Mouse (Mus musculus) limb, embryonic 10.5 days (tissue): Measurements from ENCODE around the gene Mtfmt. TPM values are rescaled to one million over a fixed set of nuclear protein-coding genes. Genes with fewer than 3 reads are reported as not detected.

Experiments used
- DNase-seq: peaks from one replicate; pipeline ENCODE4 v3.0.0-alpha.2; 2017; ENCODE audit warnings: low spot score
- H3K27ac ChIP-seq: fragments of 300-500 bp; sonication (generic); 2 replicates; pipeline ENCODE4 v1.5.1; 2016; ENCODE audit warnings: mild to moderate bottlenecking
- H3K27me3 ChIP-seq: fragments of 300-500 bp; sonication (generic); 2 replicates; pipeline ENCODE4 v1.6.1; 2016; ENCODE audit warnings: low read depth, mild to moderate bottlenecking; ENCODE audit not compliant: poor library complexity, severe bottlenecking
- H3K36me3 ChIP-seq: fragments of 300-500 bp; sonication (generic); 2 replicates; pipeline ENCODE4 v1.6.1; 2016; ENCODE audit warnings: mild to moderate bottlenecking, moderate library complexity
- H3K4me1 ChIP-seq: fragments of 300-500 bp; sonication (generic); 2 replicates; pipeline ENCODE4 v1.6.1; 2016
- H3K4me3 ChIP-seq: fragments of 300-500 bp; sonication (generic); 2 replicates; pipeline ENCODE4 v1.5.1; 2016; ENCODE audit warnings: mild to moderate bottlenecking, moderate library complexity
- H3K9me3 ChIP-seq: fragments of 300-500 bp; sonication (generic); replicated peaks from 2 replicates; pipeline ENCODE4 v1.6.1; 2016; ENCODE audit warnings: mild to moderate bottlenecking
- WGBS: fragments of 180-500 bp; shearing (Covaris S2); methylation state at CpG from one replicate; pipeline ENCODE4 v1.1.7; 2016; 5-methylcytosine and 5-hydroxymethylcytosine counted together
- polyA plus RNA-seq: library from polyadenylated mRNA; unstranded; fragments of >200 nt; fragmentation: Nextera tagmentation; extraction: Ambion mirVana; gene quantifications from 2 replicates; pipeline ENCODE4 v1.2.1, GENCODE M21; 2016

Gene Mtfmt
- polyA plus RNA-seq, 1 experiment from 2014 or later, result 22.9 TPM

GRCm38 (mm10) chr9:65407327-65407726 is 28.3 kb upstream of the Mtfmt start:
- Histone ChIP-seq H3K36me3 (no peaks in the 10 kb centered on the region), H3K9me3 (no peaks in the 10 kb centered on the region), H3K27ac (no peak overlapping the region), H3K4me1 (no peaks in the 10 kb centered on the region), H3K27me3 (no peaks in the 10 kb centered on the region), H3K4me3 (no peak overlapping the region)
- no peak for DNase-seq
- WGBS, result 89% methylated on average over 5 of the region's 5 CpGs

GRCm38 (mm10) chr9:65407861-65408260 is 27.7 kb upstream of the Mtfmt start:
- Histone ChIP-seq H3K4me3 (no peak overlapping the region), H3K9me3 (no peaks in the 10 kb centered on the region), H3K36me3 (no peaks in the 10 kb centered on the region), H3K27ac (no peak overlapping the region), H3K4me1 (no peaks in the 10 kb centered on the region), H3K27me3 (no peaks in the 10 kb centered on the region)
- WGBS, result 75% methylated on average over 3 of the region's 3 CpGs
- DNase-seq, result no peak

- WGBS, result 74% methylated on average over 5 of the region's 5 CpGs
- Histone ChIP-seq H3K27ac (no peak overlapping the region), H3K36me3 (no peaks in the 10 kb centered on the region), H3K4me3 (no peak overlapping the region), H3K4me1 (no peaks in the 10 kb centered on the region), H3K9me3 (no peaks in the 10 kb centered on the region), H3K27me3 (no peaks in the 10 kb centered on the region)
- no peak for DNase-seq
Observed at GRCm38 (mm10) chr9:65408871-65409295, 26.7 kb upstream of the Mtfmt start.

GRCm38 (mm10) chr9:65410378-65410777 is 25.2 kb upstream of the Mtfmt start:
- no peak overlapping the region for H3K27ac ChIP-seq
- no peaks in the 10 kb centered on the region for H3K36me3 ChIP-seq
- DNase-seq, result no peak
- no peak overlapping the region for H3K4me3 ChIP-seq
- no peaks in the 10 kb centered on the region for H3K9me3 ChIP-seq
- H3K27me3 ChIP-seq, result no peaks in the 10 kb centered on the region
- WGBS, result 96% methylated on average over 8 of the region's 8 CpGs
- H3K4me1 ChIP-seq, result no peaks in the 10 kb centered on the region

GRCm38 (mm10) chr9:65411326-65411725 is 24.3 kb upstream of the Mtfmt start:
- WGBS, result 72% methylated on average over 3 of the region's 3 CpGs
- no peaks in the 10 kb centered on the region for H3K4me1 ChIP-seq
- no peaks in the 10 kb centered on the region for H3K36me3 ChIP-seq

GRCm38 (mm10) chr9:65417738-65418137 is 17.8 kb upstream of the Mtfmt start:
- Histone ChIP-seq H3K27me3 (no peaks in the 10 kb centered on the region), H3K36me3 (no peaks in the 10 kb centered on the region), H3K4me3 (no peak overlapping the region), H3K9me3 (no peaks in the 10 kb centered on the region), H3K27ac (no peak overlapping the region), H3K4me1 (peaks cover 4% of the 10 kb centered on the region; the same call in 1 of the 2 replicates)
- no peak for DNase-seq
- 29% methylated on average over 3 of the region's 3 CpGs for WGBS

More at GRCm38 (mm10) chr9:65411326-65411725, 24.3 kb upstream of the Mtfmt start:
- no peak for DNase-seq
- no peaks in the 10 kb centered on the region for H3K27me3 ChIP-seq
- no peak overlapping the region for H3K27ac ChIP-seq
- no peaks in the 10 kb centered on the region for H3K9me3 ChIP-seq
- no peak overlapping the region for H3K4me3 ChIP-seq

GRCm38 (mm10) chr9:65419633-65420032 is 15.9 kb upstream of the Mtfmt start:
- Histone ChIP-seq H3K27me3 (no peaks in the 10 kb centered on the region), H3K27ac (no peak overlapping the region), H3K4me3 (no peak overlapping the region), H3K4me1 (peaks cover 10% of the 10 kb centered on the region), H3K36me3 (no peaks in the 10 kb centered on the region), H3K9me3 (no peaks in the 10 kb centered on the region)
- 77% methylated on average over 3 of the region's 3 CpGs for WGBS
- no peak for DNase-seq

- no peak within 1 kb of the TSS for H3K27ac ChIP-seq
Observed at GRCm38 (mm10) chr9:65422760-65423501, 12.7 kb upstream of the Mtfmt start, which contains the start of gene Slc51b. TSS of gene Slc51b (minus strand) at chr9:65422955.

GRCm38 (mm10) chr9:65424393-65424792 is 11.2 kb upstream of the Mtfmt start:
- H3K27me3 ChIP-seq, result no peaks in the 10 kb centered on the region
- H3K27ac ChIP-seq, result no peak overlapping the region

More at GRCm38 (mm10) chr9:65422760-65423501, 12.7 kb upstream of the Mtfmt start, which contains the start of gene Slc51b:
- no peak for DNase-seq
- H3K4me3 ChIP-seq, result no peak within 1 kb of the TSS
- no peaks in the 10 kb centered on the region for H3K27me3 ChIP-seq
- WGBS, result 84% methylated on average over 11 of the region's 11 CpGs
- H3K36me3 ChIP-seq, result no peaks in the 10 kb centered on the region
- peaks cover 9% of the 10 kb centered on the region; the same call in 1 of the 2 replicates for H3K4me1 ChIP-seq
- H3K9me3 ChIP-seq, result no peaks in the 10 kb centered on the region

GRCm38 (mm10) chr9:65427511-65427910 is 8.1 kb upstream of the Mtfmt start:
- no peaks in the 10 kb centered on the region for H3K9me3 ChIP-seq
- H3K27ac ChIP-seq, result no peak overlapping the region
- WGBS, result 87% methylated on average over 2 of the region's 2 CpGs
- peaks cover 8% of the 10 kb centered on the region; the same call in 1 of the 2 replicates for H3K4me1 ChIP-seq
- no peaks in the 10 kb centered on the region for H3K27me3 ChIP-seq
- H3K36me3 ChIP-seq, result no peaks in the 10 kb centered on the region
- DNase-seq, result no peak
- no peak overlapping the region for H3K4me3 ChIP-seq

More at GRCm38 (mm10) chr9:65424393-65424792, 11.2 kb upstream of the Mtfmt start:
- Histone ChIP-seq H3K9me3 (no peaks in the 10 kb centered on the region), H3K4me1 (peaks cover 8% of the 10 kb centered on the region; the same call in 1 of the 2 replicates), H3K36me3 (no peaks in the 10 kb centered on the region), H3K4me3 (no peak overlapping the region; the same call in 1 of the 2 replicates)
- 30% methylated on average over 3 of the region's 3 CpGs for WGBS
- DNase-seq, result no peak

GRCm38 (mm10) chr9:65428003-65428402 is 7.6 kb upstream of the Mtfmt start:
- Histone ChIP-seq H3K4me1 (peaks cover 8% of the 10 kb centered on the region; the same call in 1 of the 2 replicates), H3K4me3 (no peak overlapping the region), H3K27ac (no peak overlapping the region), H3K9me3 (no peaks in the 10 kb centered on the region), H3K27me3 (no peaks in the 10 kb centered on the region), H3K36me3 (no peaks in the 10 kb centered on the region)
- no peak for DNase-seq
- WGBS, result 91% methylated on average over 5 of the region's 5 CpGs

- Histone ChIP-seq H3K4me1 (no peaks in the 10 kb centered on the region), H3K4me3 (no peak overlapping the region), H3K9me3 (no peaks in the 10 kb centered on the region), H3K27ac (no peak overlapping the region), H3K36me3 (no peaks in the 10 kb centered on the region), H3K27me3 (no peaks in the 10 kb centered on the region)
- no peak for DNase-seq
Observed at GRCm38 (mm10) chr9:65430401-65430800, 5.2 kb upstream of the Mtfmt start.

GRCm38 (mm10) chr9:65430921-65431320 is 4.7 kb upstream of the Mtfmt start:
- Histone ChIP-seq H3K4me1 (peaks cover under 1% of the 10 kb centered on the region; the same call in 1 of the 2 replicates), H3K27ac (no peak overlapping the region), H3K27me3 (no peaks in the 10 kb centered on the region), H3K4me3 (no peak overlapping the region), H3K9me3 (no peaks in the 10 kb centered on the region), H3K36me3 (no peaks in the 10 kb centered on the region)
- 89% methylated on average over 5 of the region's 5 CpGs for WGBS
- no peak for DNase-seq
